Mouse (Mus musculus) liver, embryonic 12.5 days (tissue): ENCODE measurements around the gene Mast4. TPM values are rescaled to one million over a fixed set of nuclear protein-coding genes. Genes with fewer than 3 reads are reported as not detected.

ENCODE experiments used
- ATAC-seq: fragments of 200-750 bp; cut with Nextera tagmentation; 2 replicates; pipeline ENCODE4 v1.8.0; 2017; ENCODE audit warnings: moderate number of reproducible peaks, mild to moderate bottlenecking, moderate library complexity
- H3K27ac ChIP-seq: fragments of 300-500 bp; sonication (generic); 2 replicates; pipeline ENCODE4 v1.5.1; 2016; ENCODE audit warnings: mild to moderate bottlenecking
- H3K27me3 ChIP-seq: fragments of 300-500 bp; sonication (generic); replicated peaks from 2 replicates; pipeline ENCODE4 v1.6.1; 2016; ENCODE audit warnings: mild to moderate bottlenecking, moderate library complexity
- H3K36me3 ChIP-seq: fragments of 300-500 bp; sonication (generic); 2 replicates; pipeline ENCODE4 v1.6.1; 2016; ENCODE audit warnings: mild to moderate bottlenecking, moderate library complexity
- H3K4me1 ChIP-seq: fragments of 300-500 bp; sonication (generic); 2 replicates; pipeline ENCODE4 v1.6.1; 2016
- H3K4me2 ChIP-seq: fragments of 300-500 bp; sonication (generic); 2 replicates; pipeline ENCODE4 v1.6.1; 2016; ENCODE audit warnings: mild to moderate bottlenecking, moderate library complexity
- H3K4me3 ChIP-seq: fragments of 300-500 bp; sonication (generic); 2 replicates; pipeline ENCODE4 v1.5.1; 2016; ENCODE audit warnings: mild to moderate bottlenecking, moderate library complexity
- H3K9ac ChIP-seq: fragments of 300-500 bp; sonication (generic); 2 replicates; pipeline ENCODE4 v1.6.1; 2016; ENCODE audit warnings: mild to moderate bottlenecking, moderate library complexity
- H3K9me3 ChIP-seq: fragments of 300-500 bp; sonication (generic); replicated peaks from 2 replicates; pipeline ENCODE4 v1.6.1; 2016; ENCODE audit warnings: mild to moderate bottlenecking, moderate library complexity
- WGBS: fragments of 180-500 bp; shearing (Covaris S2); methylation state at CpG from one replicate; pipeline ENCODE4 v1.1.7; 2016; ENCODE audit not compliant: insufficient replicate concordance; 5-methylcytosine and 5-hydroxymethylcytosine counted together
- polyA plus RNA-seq: library from polyadenylated mRNA; unstranded; fragments of >200 nt; fragmentation: Nextera tagmentation; extraction: Ambion mirVana; gene quantifications from 2 replicates; pipeline ENCODE4 v1.2.1, GENCODE M21; 2016

Mast4 gene
- polyA plus RNA-seq, 1 experiment from 2014 or later: 4.7 TPM

- Histone ChIP-seq H3K4me2 (no peak overlapping the region), H3K9ac (no peak overlapping the region), H3K27me3 (no peaks in the 10 kb centered on the region), H3K27ac (no peak overlapping the region), H3K4me1 (peaks cover 28% of the 10 kb centered on the region), H3K4me3 (no peak overlapping the region), H3K9me3 (no peaks in the 10 kb centered on the region), H3K36me3 (no peaks in the 10 kb centered on the region)
- no peak for ATAC-seq
- WGBS: 72% methylated on average over 4 of the region's 4 CpGs
These were observed 464.8 kb downstream of the Mast4 start for GRCm38 (mm10) chr13:102869541-102869940.

- no peaks in the 10 kb centered on the region for H3K27me3 ChIP-seq
- no peak for ATAC-seq
- no peak overlapping the region for H3K4me2 ChIP-seq
- no peak overlapping the region for H3K4me3 ChIP-seq
- H3K27ac ChIP-seq: peak overlapping the region; percentile 22; the same call in 1 of the 2 replicates
- no peak overlapping the region for H3K9ac ChIP-seq
- H3K4me1 ChIP-seq: peaks cover 43% of the 10 kb centered on the region
- no peaks in the 10 kb centered on the region for H3K36me3 ChIP-seq
- no peaks in the 10 kb centered on the region for H3K9me3 ChIP-seq
These were observed 467.5 kb downstream of the Mast4 start for GRCm38 (mm10) chr13:102866816-102867215.

GRCm38 (mm10) chr13:102865971-102866724, 468.1 kb downstream of the Mast4 start:
- peaks cover 45% of the 10 kb centered on the region for H3K4me1 ChIP-seq
- no peak for ATAC-seq
- H3K4me2 ChIP-seq: no peak overlapping the region
- peak overlapping the region; percentile 39; the same call in 1 of the 2 replicates for H3K27ac ChIP-seq
- no peaks in the 10 kb centered on the region for H3K9me3 ChIP-seq
- WGBS: 40% methylated on average over 11 of the region's 11 CpGs
- no peaks in the 10 kb centered on the region for H3K36me3 ChIP-seq
- no peak overlapping the region for H3K9ac ChIP-seq
- H3K4me3 ChIP-seq: no peak overlapping the region
- H3K27me3 ChIP-seq: no peaks in the 10 kb centered on the region

- ATAC-seq: no peak
- no peaks in the 10 kb centered on the region for H3K27me3 ChIP-seq
- H3K9ac ChIP-seq: no peak overlapping the region
- no peak overlapping the region for H3K4me2 ChIP-seq
- no peaks in the 10 kb centered on the region for H3K9me3 ChIP-seq
- H3K4me3 ChIP-seq: no peak overlapping the region
- no peaks in the 10 kb centered on the region for H3K36me3 ChIP-seq
- H3K27ac ChIP-seq: 0 out of 2 replicates have a peak overlapping the region, but pooled peaks have one; percentile 39
- 39% methylated on average over 3 of the region's 3 CpGs for WGBS
- peaks cover 45% of the 10 kb centered on the region for H3K4me1 ChIP-seq
These were observed 468.8 kb downstream of the Mast4 start for GRCm38 (mm10) chr13:102865494-102865893.

- Histone ChIP-seq H3K27me3 (no peaks in the 10 kb centered on the region), H3K9ac (no peak overlapping the region), H3K27ac (no peak overlapping the region), H3K36me3 (no peaks in the 10 kb centered on the region), H3K9me3 (no peaks in the 10 kb centered on the region), H3K4me1 (peaks cover 41% of the 10 kb centered on the region), H3K4me3 (no peak overlapping the region), H3K4me2 (no peak overlapping the region)
- WGBS: 53% methylated on average over 1 of the region's 1 CpGs
- no peak for ATAC-seq
These were observed 469.5 kb downstream of the Mast4 start for GRCm38 (mm10) chr13:102864840-102865239.

- Histone ChIP-seq H3K27me3 (no peaks in the 10 kb centered on the region), H3K9ac (no peak overlapping the region), H3K9me3 (no peaks in the 10 kb centered on the region), H3K4me2 (no peak overlapping the region), H3K36me3 (no peaks in the 10 kb centered on the region), H3K4me1 (peaks cover 46% of the 10 kb centered on the region), H3K4me3 (no peak overlapping the region), H3K27ac (no peak overlapping the region)
- 62% methylated on average over 2 of the region's 2 CpGs for WGBS
- ATAC-seq: no peak
These were observed 470.2 kb downstream of the Mast4 start for GRCm38 (mm10) chr13:102864079-102864478.

GRCm38 (mm10) chr13:102862981-102863380, 471.3 kb downstream of the Mast4 start:
- Histone ChIP-seq H3K4me1 (peaks cover 46% of the 10 kb centered on the region), H3K27me3 (no peaks in the 10 kb centered on the region), H3K9ac (no peak overlapping the region), H3K27ac (no peak overlapping the region), H3K36me3 (no peaks in the 10 kb centered on the region), H3K9me3 (no peaks in the 10 kb centered on the region), H3K4me2 (no peak overlapping the region), H3K4me3 (no peak overlapping the region)
- ATAC-seq: no peak
- WGBS: 38% methylated on average over 2 of the region's 2 CpGs

GRCm38 (mm10) chr13:102862397-102862796, 471.9 kb downstream of the Mast4 start:
- H3K4me1 ChIP-seq: peaks cover 46% of the 10 kb centered on the region
- H3K4me3 ChIP-seq: no peak overlapping the region
- WGBS: 17% methylated on average over 2 of the region's 2 CpGs
- H3K27ac ChIP-seq: no peak overlapping the region
- H3K4me2 ChIP-seq: no peak overlapping the region
- no peaks in the 10 kb centered on the region for H3K9me3 ChIP-seq
- no peak overlapping the region for H3K9ac ChIP-seq
- 0 out of 2 replicates have a peak, but pooled peaks have one; percentile 18 for ATAC-seq
- no peaks in the 10 kb centered on the region for H3K36me3 ChIP-seq
- no peaks in the 10 kb centered on the region for H3K27me3 ChIP-seq

- Histone ChIP-seq H3K4me3 (no peak overlapping the region), H3K9ac (no peak overlapping the region), H3K9me3 (no peaks in the 10 kb centered on the region), H3K36me3 (no peaks in the 10 kb centered on the region), H3K27ac (no peak overlapping the region), H3K4me2 (no peak overlapping the region), H3K4me1 (peaks cover 33% of the 10 kb centered on the region), H3K27me3 (no peaks in the 10 kb centered on the region)
- ATAC-seq: no peak
- WGBS: 88% methylated on average over 7 of the region's 7 CpGs
These were observed 473.6 kb downstream of the Mast4 start for GRCm38 (mm10) chr13:102860733-102861132.

GRCm38 (mm10) chr13:102860135-102860534, 474.2 kb downstream of the Mast4 start:
- no peak for ATAC-seq
- WGBS: 73% methylated on average over 3 of the region's 3 CpGs
- no peaks in the 10 kb centered on the region for H3K9me3 ChIP-seq
- H3K4me1 ChIP-seq: peaks cover 27% of the 10 kb centered on the region
- no peak overlapping the region for H3K9ac ChIP-seq
- H3K4me3 ChIP-seq: no peak overlapping the region
- no peaks in the 10 kb centered on the region for H3K27me3 ChIP-seq
- no peaks in the 10 kb centered on the region for H3K36me3 ChIP-seq
- no peak overlapping the region for H3K4me2 ChIP-seq
- no peak overlapping the region for H3K27ac ChIP-seq

GRCm38 (mm10) chr13:102857539-102857838, 476.8 kb downstream of the Mast4 start:
- H3K4me2 ChIP-seq: no peak overlapping the region
- 78% methylated on average over 3 of the region's 3 CpGs for WGBS
- H3K27me3 ChIP-seq: no peaks in the 10 kb centered on the region
- no peak overlapping the region for H3K9ac ChIP-seq
- no peaks in the 10 kb centered on the region for H3K9me3 ChIP-seq
- H3K36me3 ChIP-seq: no peaks in the 10 kb centered on the region
- ATAC-seq: no peak
- no peak overlapping the region for H3K4me3 ChIP-seq
- no peak overlapping the region for H3K27ac ChIP-seq
- H3K4me1 ChIP-seq: peaks cover 13% of the 10 kb centered on the region; the same call in 1 of the 2 replicates

GRCm38 (mm10) chr13:102856821-102857538, 477.3 kb downstream of the Mast4 start:
- ATAC-seq: no peak
- Histone ChIP-seq H3K9ac (no peak overlapping the region), H3K4me2 (no peak overlapping the region), H3K27ac (no peak overlapping the region), H3K4me1 (peaks cover 9% of the 10 kb centered on the region; the same call in 1 of the 2 replicates), H3K27me3 (no peaks in the 10 kb centered on the region), H3K4me3 (no peak overlapping the region), H3K36me3 (no peaks in the 10 kb centered on the region), H3K9me3 (no peaks in the 10 kb centered on the region)
- WGBS: 75% methylated on average over 5 of the region's 5 CpGs
